Mouse (Mus musculus) cerebral cortex, adult 2 months (tissue): ENCODE data around the gene Xpnpep3.

Experiments
- WGBS: fragments of 180-500 bp; shearing (Covaris S2); methylation state at CpG from one replicate; pipeline ENCODE4 v1.1.7; 2018; 5-methylcytosine and 5-hydroxymethylcytosine counted together

Xpnpep3 gene

GRCm38 (mm10) chr15:81399638-81400315 is at the start of gene Xpnpep3, which contains the start of gene St13:
Gene Xpnpep3 (plus strand): TSS chr15:81400138.
Gene St13 (minus strand): TSS chr15:81400077.
- WGBS = under 1% methylated on average over 50 of the region's 50 CpGs

- WGBS = 61% methylated on average over 1 of the region's 1 CpGs
These were observed 49.5 kb upstream of the Xpnpep3 start for GRCm38 (mm10) chr15:81350401-81350800.

GRCm38 (mm10) chr15:81352638-81353037 is 47.3 kb upstream of the Xpnpep3 start:
- WGBS = 68% methylated on average over 1 of the region's 1 CpGs

- WGBS = 71% methylated on average over 3 of the region's 3 CpGs
These were observed 44.7 kb upstream of the Xpnpep3 start for GRCm38 (mm10) chr15:81355146-81355761.

GRCm38 (mm10) chr15:81356946-81357345 is 43.0 kb upstream of the Xpnpep3 start:
- WGBS = 49% methylated on average over 5 of the region's 5 CpGs

- 79% methylated on average over 3 of the region's 3 CpGs for WGBS
These were observed 41.0 kb upstream of the Xpnpep3 start for GRCm38 (mm10) chr15:81358943-81359342.

GRCm38 (mm10) chr15:81359421-81359820 is 40.5 kb upstream of the Xpnpep3 start:
- 80% methylated on average over 5 of the region's 5 CpGs for WGBS

GRCm38 (mm10) chr15:81360345-81361021 is 39.5 kb upstream of the Xpnpep3 start, which contains the start of gene Slc25a17:
Gene Slc25a17 (minus strand): TSS chr15:81360812.
- under 1% methylated on average over 30 of the region's 30 CpGs for WGBS

- 38% methylated on average over 6 of the region's 6 CpGs for WGBS
These were observed 38.9 kb upstream of the Xpnpep3 start for GRCm38 (mm10) chr15:81361022-81361404.

GRCm38 (mm10) chr15:81361417-81362015 is 38.4 kb upstream of the Xpnpep3 start:
- 51% methylated on average over 10 of the region's 10 CpGs for WGBS

- WGBS = 90% methylated on average over 1 of the region's 1 CpGs
These were observed 37.4 kb upstream of the Xpnpep3 start for GRCm38 (mm10) chr15:81362501-81362900.

GRCm38 (mm10) chr15:81364271-81364670 is 35.7 kb upstream of the Xpnpep3 start:
- 83% methylated on average over 1 of the region's 1 CpGs for WGBS

- 88% methylated on average over 8 of the region's 8 CpGs for WGBS
These were observed 34.7 kb upstream of the Xpnpep3 start for GRCm38 (mm10) chr15:81365246-81365645.

GRCm38 (mm10) chr15:81366241-81366640 is 33.7 kb upstream of the Xpnpep3 start:
- 71% methylated on average over 4 of the region's 4 CpGs for WGBS

- WGBS = 98% methylated on average over 1 of the region's 1 CpGs
These were observed 31.3 kb upstream of the Xpnpep3 start for GRCm38 (mm10) chr15:81368601-81369000.

- 63% methylated on average over 1 of the region's 1 CpGs for WGBS
These were observed 29.6 kb upstream of the Xpnpep3 start for GRCm38 (mm10) chr15:81370356-81370755.

GRCm38 (mm10) chr15:81374621-81375020 is 25.3 kb upstream of the Xpnpep3 start:
- 93% methylated on average over 11 of the region's 11 CpGs for WGBS

- WGBS = 93% methylated on average over 2 of the region's 2 CpGs
These were observed 21.1 kb upstream of the Xpnpep3 start for GRCm38 (mm10) chr15:81378845-81379244.

GRCm38 (mm10) chr15:81386327-81386726 is 13.6 kb upstream of the Xpnpep3 start:
- whole genome bisulfite sequencing = 96% methylated on average over 5 of the region's 5 CpGs

- 64% methylated on average over 8 of the region's 8 CpGs for WGBS
These were observed 5.6 kb upstream of the Xpnpep3 start for GRCm38 (mm10) chr15:81394211-81394915.

GRCm38 (mm10) chr15:81399297-81399637 is 671 bp upstream of the Xpnpep3 start:
- under 1% methylated on average over 21 of the region's 21 CpGs for WGBS

- 76% methylated on average over 3 of the region's 3 CpGs for WGBS
These were observed 5.1 kb downstream of the Xpnpep3 start for GRCm38 (mm10) chr15:81405008-81405407.
